Mouse (Mus musculus) megakaryocyte, embryonic 14.5 days (primary cell): ENCODE measurements around the gene Med22.

Experiments used
- FLI1 ChIP-seq: IDR thresholded peaks from 2 replicates; pipeline ENCODE4 v1.6.1; 2012; ENCODE audit warnings: low read length, inconsistent platforms, mixed read lengths
- GATA1 ChIP-seq: IDR thresholded peaks from 3 replicates; pipeline ENCODE4 v1.6.1; 2012; ENCODE audit warnings: mixed read lengths, low read length, inconsistent platforms, borderline replicate concordance

- no peak for TF ChIP-seq FLI1
- TF ChIP-seq GATA1 = no peak
Measured at GRCm38 (mm10) chr2:26912253-26912770, 1.8 kb upstream of the Med22 start.
